In the genomic region with DNA sequence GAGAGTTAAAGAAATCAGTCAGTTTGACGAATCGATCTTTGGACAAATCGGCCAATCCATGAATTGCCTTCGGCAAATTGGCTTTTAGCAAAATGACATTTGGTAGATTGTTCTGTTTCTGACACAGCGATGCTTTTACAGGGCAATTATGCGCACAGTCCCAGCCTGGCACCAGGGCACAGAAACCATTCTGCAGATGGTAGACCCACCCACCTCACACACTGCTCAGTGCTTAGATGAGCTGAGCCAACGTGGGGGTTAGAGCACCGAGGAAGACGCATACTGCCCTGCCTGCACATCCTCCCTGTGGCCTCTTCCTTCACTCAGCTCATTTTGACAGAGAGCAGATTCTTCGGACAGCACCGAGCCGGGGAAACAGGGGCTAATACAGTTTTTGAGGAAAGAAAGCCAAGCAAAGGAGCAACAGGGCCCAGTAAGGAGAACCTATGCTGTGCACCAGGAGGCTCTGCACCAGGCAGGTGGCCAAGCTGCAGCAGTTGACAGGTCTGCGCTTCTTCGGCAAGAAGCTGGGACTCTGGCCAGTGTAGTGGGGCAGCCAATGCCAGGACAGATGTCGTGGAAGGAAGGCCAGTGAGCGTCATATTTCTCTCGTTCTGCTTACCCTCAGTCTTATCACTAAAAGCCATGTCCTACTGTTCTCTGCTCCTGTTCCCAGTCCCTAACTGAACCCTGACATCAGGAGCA, we compare ENCODE assay signal across 13 mouse cellular contexts.
DNase-seq lines count a peak whose midpoint lies in the region; ATAC-seq and TF ChIP-seq lines count a peak whose summit lies in the region.
"Had no signal": no experiment of that assay in that cellular context is flagged by ENCODE, and none has a peak within 500 bp of the region (broad histone marks: within the 10 kb centered on the region; RNA-seq: fewer than 3 reads in every experiment).

No protein-coding gene starts in this region.

- 0 out of 2 replicates have a peak overlapping the region, but pooled peaks have one; percentile 7 for H3K9ac ChIP-seq in forebrain, embryonic 14.5 days (ENCODE audit: low read length)
- H3K9ac ChIP-seq in hindbrain, postnatal 0 days (replicated peaks; ENCODE audit: low read length) = no peak overlapping the region
- no peak overlapping the region; the same call in 1 of the 2 replicates for H3K9ac ChIP-seq in neural tube, embryonic 15.5 days (replicated peaks)
- H3K9ac ChIP-seq: limb, embryonic 15.5 days; lung, embryonic 15.5 days had no signal

- peak; percentile 40; the same call in 1 of the 2 replicates for ATAC-seq in forebrain, embryonic 14.5 days
- ATAC-seq in hindbrain, postnatal 0 days = no peak
- ATAC-seq in neural tube, embryonic 15.5 days (ENCODE audit: low FRiP score) = no peak

- no peak overlapping the region for H3K4me3 ChIP-seq in forebrain, embryonic 14.5 days (ENCODE audit: low read depth, low read length)
- H3K4me3 ChIP-seq in forebrain, embryonic 10.5 days = no peak overlapping the region
- H3K4me3 ChIP-seq in hindbrain, postnatal 0 days (ENCODE audit: low read length) = no peak overlapping the region
- no peak overlapping the region for H3K4me3 ChIP-seq in hindbrain, embryonic 10.5 days
- no peak overlapping the region for H3K4me3 ChIP-seq in neural tube, embryonic 15.5 days (replicated peaks)
- H3K4me3 ChIP-seq: limb, embryonic 15.5 days; lung, embryonic 15.5 days; megakaryocyte, embryonic 14.5 days had no signal

- H3K4me1 ChIP-seq in forebrain, embryonic 14.5 days (ENCODE audit: control insufficient read depth, insufficient read depth, low read length) = peaks cover 42% of the 10 kb centered on the region
- H3K4me1 ChIP-seq in forebrain, embryonic 10.5 days = peaks cover 71% of the 10 kb centered on the region
- 0 out of 2 replicates have a peak, but pooled peaks cover 10% of the 10 kb centered on the region for H3K4me1 ChIP-seq in hindbrain, postnatal 0 days (ENCODE audit: insufficient read depth, low read length)
- peaks cover 81% of the 10 kb centered on the region for H3K4me1 ChIP-seq in hindbrain, embryonic 10.5 days (replicated peaks)
- H3K4me1 ChIP-seq in neural tube, embryonic 15.5 days = peaks cover 86% of the 10 kb centered on the region
- H3K4me1 ChIP-seq: limb, embryonic 15.5 days; lung, embryonic 15.5 days had no signal

- H3K27me3 ChIP-seq in forebrain, embryonic 14.5 days (replicated peaks; ENCODE audit: control insufficient read depth, insufficient read depth, low read length) = peaks cover 12% of the 10 kb centered on the region
- peaks cover 99% of the 10 kb centered on the region for H3K27me3 ChIP-seq in forebrain, embryonic 10.5 days (ENCODE audit: poor library complexity, severe bottlenecking)
- peaks cover 4% of the 10 kb centered on the region; the same call in 1 of the 2 replicates for H3K27me3 ChIP-seq in hindbrain, postnatal 0 days (ENCODE audit: insufficient read depth, low read length)
- peaks cover 99% of the 10 kb centered on the region for H3K27me3 ChIP-seq in hindbrain, embryonic 10.5 days (ENCODE audit: insufficient read depth, poor library complexity, severe bottlenecking)
- peaks cover 10% of the 10 kb centered on the region; the same call in 1 of the 2 replicates for H3K27me3 ChIP-seq in neural tube, embryonic 15.5 days (replicated peaks)

- peak overlapping the region; percentile 63; the same call in 1 of the 2 replicates for H3K27ac ChIP-seq in forebrain, embryonic 14.5 days (ENCODE audit: low read depth, low read length)
- H3K27ac ChIP-seq in forebrain, embryonic 10.5 days = no peak overlapping the region
- no peak overlapping the region for H3K27ac ChIP-seq in hindbrain, postnatal 0 days
- H3K27ac ChIP-seq in hindbrain, embryonic 10.5 days = no peak overlapping the region; the same call in 1 of the 2 replicates
- peak overlapping the region; percentile 54 for H3K27ac ChIP-seq in neural tube, embryonic 15.5 days (replicated peaks)
- H3K27ac ChIP-seq: limb, embryonic 15.5 days; lung, embryonic 15.5 days had no signal

- DNase-seq in forebrain, embryonic 14.5 days (ENCODE audit: low spot score) = peak; percentile 56
- DNase-seq in forebrain, embryonic 10.5 days (ENCODE audit: extremely low spot score, low spot score) = no peak
- no peak for DNase-seq in hindbrain, postnatal 0 days (ENCODE audit: low spot score)
- DNase-seq in hindbrain, embryonic 10.5 days (ENCODE audit: low spot score) = no peak
- DNase-seq in layer of hippocampus, adult 8-10 months (ENCODE audit: low spot score in 2 of 2) = peak; percentile 77 to 80
- DNase-seq in testis, postnatal 14 days (ENCODE audit: low spot score) = no peak
- no peak for DNase-seq in lung, postnatal 25 days (ENCODE audit: low spot score)
- DNase-seq: cerebellum, adult 18-20 months; kidney, adult 11 months had no signal

- no peak overlapping the region for H3K4me2 ChIP-seq in forebrain, embryonic 14.5 days (ENCODE audit: low read length)
- no peak overlapping the region for H3K4me2 ChIP-seq in hindbrain, postnatal 0 days (ENCODE audit: low read depth, low read length)
- no peak overlapping the region for H3K4me2 ChIP-seq in neural tube, embryonic 15.5 days
- H3K4me2 ChIP-seq: limb, embryonic 15.5 days; lung, embryonic 15.5 days had no signal

- no peaks in the 10 kb centered on the region for H3K9me3 ChIP-seq in forebrain, embryonic 14.5 days (replicated peaks; ENCODE audit: control insufficient read depth, low read length)
- H3K9me3 ChIP-seq in forebrain, embryonic 10.5 days = no peaks in the 10 kb centered on the region
- H3K9me3 ChIP-seq in hindbrain, postnatal 0 days (ENCODE audit: low read length) = no peaks in the 10 kb centered on the region
- H3K9me3 ChIP-seq in hindbrain, embryonic 10.5 days = no peaks in the 10 kb centered on the region
- H3K9me3 ChIP-seq in neural tube, embryonic 15.5 days (replicated peaks) = no peaks in the 10 kb centered on the region
- H3K9me3 ChIP-seq: limb, embryonic 15.5 days; lung, embryonic 15.5 days; megakaryocyte, embryonic 14.5 days had no signal

- peak; percentile 4; the same call in 1 of the 2 replicates for TF ChIP-seq CTCF in hindbrain, postnatal 0 days (IDR thresholded peaks at IDR 0.05; ENCODE audit: low read depth)

- 57% methylated on average over 17 of the region's 17 CpGs for WGBS in forebrain, embryonic 14.5 days
- 74% methylated on average over 17 of the region's 17 CpGs for WGBS in forebrain, embryonic 10.5 days
- WGBS in hindbrain, postnatal 0 days = 39% methylated on average over 17 of the region's 17 CpGs
- WGBS in hindbrain, embryonic 10.5 days = 74% methylated on average over 17 of the region's 17 CpGs
- WGBS in neural tube, embryonic 15.5 days = 51% methylated on average over 17 of the region's 17 CpGs

- no peaks in the 10 kb centered on the region for H3K36me3 ChIP-seq in forebrain, embryonic 14.5 days (ENCODE audit: control insufficient read depth, insufficient read depth, low read length)
- H3K36me3 ChIP-seq in forebrain, embryonic 10.5 days (replicated peaks) = no peaks in the 10 kb centered on the region
- H3K36me3 ChIP-seq in hindbrain, postnatal 0 days (ENCODE audit: insufficient read depth, low read length) = no peaks in the 10 kb centered on the region
- no peaks in the 10 kb centered on the region for H3K36me3 ChIP-seq in hindbrain, embryonic 10.5 days
- H3K36me3 ChIP-seq in neural tube, embryonic 15.5 days = no peaks in the 10 kb centered on the region
- H3K36me3 ChIP-seq: limb, embryonic 15.5 days; lung, embryonic 15.5 days had no signal

Comparison
In these comparisons a context has a peak if more than half of its experiments do, and no peak if none do; other contexts are left out.
1. DNase-seq: peak in forebrain, embryonic 14.5 days (single experiment) and layer of hippocampus, adult 8-10 months (2 of 2); none in forebrain, embryonic 10.5 days (single experiment), hindbrain, postnatal 0 days (single experiment), hindbrain, embryonic 10.5 days (single experiment), testis, postnatal 14 days (single experiment) and lung, postnatal 25 days (single experiment).
2. H3K27ac ChIP-seq: peak in forebrain, embryonic 14.5 days (single experiment) and neural tube, embryonic 15.5 days (single experiment); none in forebrain, embryonic 10.5 days (single experiment), hindbrain, postnatal 0 days (single experiment) and hindbrain, embryonic 10.5 days (single experiment).